Mouse (Mus musculus): Measurements from ENCODE around the gene Atp6v0a2. TPM values are rescaled to one million over a fixed set of nuclear protein-coding genes. Genes with fewer than 3 reads are reported as not detected.
"Not testable (repeated sequence)": the region's sequence is repeated elsewhere in the genome, so short reads cannot be mapped to it uniquely, and the experiment has no call there.

Atp6v0a2 gene
- polyA plus RNA-seq, 1 experiment from 2014 or later, result 37.3 TPM

DNA sequence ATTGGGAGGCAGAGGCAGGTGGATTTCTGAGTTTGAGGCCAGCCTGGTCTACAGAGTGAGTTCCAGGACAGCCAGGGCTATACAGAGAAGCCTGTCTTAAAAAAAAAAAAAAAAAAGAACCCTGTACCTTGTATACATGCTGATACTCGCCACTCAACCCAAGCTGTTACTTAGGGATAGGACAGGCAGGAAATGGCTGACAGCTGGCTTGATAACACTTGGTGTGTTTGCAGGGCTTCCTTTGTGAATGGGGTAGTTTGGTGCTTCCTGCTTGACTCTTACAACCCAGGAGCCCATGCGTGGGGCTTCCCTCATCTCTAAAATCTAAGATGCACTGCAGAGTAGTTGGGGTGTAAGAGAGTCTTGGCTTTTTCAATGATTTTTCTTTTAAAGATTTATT is 5.0 kb downstream of the Atp6v0a2 start:
- Histone ChIP-seq H3K9ac (no peak overlapping the region), H3K4me3 (replicated peaks; ENCODE audit: low read length) (no peak overlapping the region), H3K36me3 (replicated peaks; ENCODE audit: control insufficient read depth, insufficient read depth) (peaks cover 52% of the 10 kb centered on the region), H3K4me2 (replicated peaks) (no peak overlapping the region), H3K9me3 (ENCODE audit: control insufficient read depth, low read length) (no peaks in the 10 kb centered on the region), H3K4me1 (replicated peaks; ENCODE audit: control insufficient read depth, insufficient read depth, low read length) (peaks cover 9% of the 10 kb centered on the region), H3K27me3 (ENCODE audit: control insufficient read depth, insufficient read depth, low read length) (no peaks in the 10 kb centered on the region), H3K27ac (no peak overlapping the region)
- 84% methylated on average over 2 of the region's 2 CpGs for WGBS
- ATAC-seq (ENCODE audit: low FRiP score) (no peak), DNase-seq (ENCODE audit: low spot score) (no peak)

DNA sequence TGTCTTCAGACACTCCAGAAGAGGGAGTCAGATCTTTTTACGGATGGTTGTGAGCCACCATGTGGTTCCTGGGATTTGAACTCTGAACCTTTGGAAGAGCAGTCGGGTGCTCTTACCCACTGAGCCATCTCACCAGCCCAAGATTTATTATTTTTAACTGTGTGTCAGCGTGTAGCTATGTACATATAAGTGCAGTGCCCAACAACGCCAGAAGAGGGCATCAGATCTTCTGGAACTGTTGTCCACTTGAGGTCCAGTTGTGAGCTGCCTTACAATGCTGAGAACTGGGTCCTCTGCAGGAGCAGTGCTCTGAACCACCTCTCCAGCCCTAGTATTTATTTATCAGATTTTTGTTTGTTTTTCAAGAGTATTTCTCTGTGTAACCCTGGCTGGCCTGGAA is 6.7 kb downstream of the Atp6v0a2 start:
- not testable (repeated sequence) for H3K9me3 ChIP-seq (ENCODE audit: control insufficient read depth, low read length); DNase-seq (ENCODE audit: low spot score); ATAC-seq (ENCODE audit: low FRiP score); H3K4me1 ChIP-seq (replicated peaks; ENCODE audit: control insufficient read depth, insufficient read depth, low read length); H3K9ac ChIP-seq; H3K4me2 ChIP-seq (replicated peaks); H3K4me3 ChIP-seq (replicated peaks; ENCODE audit: low read length); H3K27me3 ChIP-seq (ENCODE audit: control insufficient read depth, insufficient read depth, low read length); H3K27ac ChIP-seq
- 84% methylated on average over 4 of the region's 4 CpGs for WGBS
- H3K36me3 ChIP-seq (replicated peaks; ENCODE audit: control insufficient read depth, insufficient read depth), result peaks cover 68% of the 10 kb centered on the region

DNA sequence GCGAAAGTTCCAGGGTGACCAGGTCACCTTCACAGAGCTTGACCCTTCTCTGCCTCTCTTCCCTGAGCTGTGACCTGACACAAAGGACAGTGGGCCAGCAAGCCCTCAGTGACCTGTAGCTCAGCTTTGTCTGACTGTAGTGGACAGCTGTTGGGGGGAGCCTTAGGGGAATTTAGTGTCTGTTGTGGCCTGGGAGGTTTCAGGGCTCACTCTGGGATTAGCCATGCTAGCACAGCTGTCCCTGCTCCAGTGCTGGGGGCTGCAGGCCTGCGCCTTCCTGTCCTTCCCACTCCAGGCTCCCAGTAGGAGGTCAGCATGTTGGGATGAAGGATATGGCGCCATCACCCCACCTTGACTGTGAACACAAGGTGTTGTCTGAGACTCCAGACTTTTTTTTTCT is 7.8 kb downstream of the Atp6v0a2 start:
- Histone ChIP-seq H3K27ac (no peak overlapping the region), H3K9ac (no peak overlapping the region), H3K9me3 (ENCODE audit: control insufficient read depth, low read length) (no peaks in the 10 kb centered on the region), H3K4me2 (replicated peaks) (no peak overlapping the region), H3K4me3 (replicated peaks; ENCODE audit: low read length) (no peak overlapping the region), H3K36me3 (replicated peaks; ENCODE audit: control insufficient read depth, insufficient read depth) (peaks cover 79% of the 10 kb centered on the region), H3K27me3 (ENCODE audit: control insufficient read depth, insufficient read depth, low read length) (no peaks in the 10 kb centered on the region), H3K4me1 (replicated peaks; ENCODE audit: control insufficient read depth, insufficient read depth, low read length) (no peaks in the 10 kb centered on the region)
- WGBS, result 98% methylated on average over 3 of the region's 3 CpGs
- no peak for DNase-seq (ENCODE audit: low spot score)
- no peak for ATAC-seq (ENCODE audit: low FRiP score)

DNA sequence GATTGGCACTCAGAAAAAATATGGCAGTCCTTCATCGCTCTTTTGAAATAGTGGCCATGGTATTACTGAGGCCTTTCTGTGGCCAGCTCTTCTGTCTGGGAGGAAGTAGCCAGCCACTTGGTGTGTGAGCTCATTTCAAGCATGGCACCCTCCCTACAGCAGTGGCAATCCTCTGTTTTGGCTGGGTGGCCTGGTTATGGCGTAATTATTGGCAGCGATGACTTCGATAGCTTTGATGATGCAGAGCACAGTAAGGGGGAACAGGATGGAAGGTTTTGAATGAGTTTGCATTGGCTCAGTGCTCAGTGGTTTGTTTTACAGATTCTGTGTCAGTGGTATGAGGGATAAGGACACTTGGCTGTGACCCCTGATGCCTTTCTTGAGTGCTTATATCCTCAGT is 8.3 kb downstream of the Atp6v0a2 start:
- H3K4me1 ChIP-seq (replicated peaks; ENCODE audit: control insufficient read depth, insufficient read depth, low read length), result no peaks in the 10 kb centered on the region
- H3K27me3 ChIP-seq (ENCODE audit: control insufficient read depth, insufficient read depth, low read length), result no peaks in the 10 kb centered on the region
- WGBS, result 97% methylated on average over 4 of the region's 4 CpGs
- H3K27ac ChIP-seq, result no peak overlapping the region
- no peak for DNase-seq (ENCODE audit: low spot score)
- H3K36me3 ChIP-seq (replicated peaks; ENCODE audit: control insufficient read depth, insufficient read depth), result peaks cover 85% of the 10 kb centered on the region
- no peak for ATAC-seq (ENCODE audit: low FRiP score)
- H3K4me2 ChIP-seq (replicated peaks), result no peak overlapping the region
- H3K9ac ChIP-seq, result no peak overlapping the region
- no peak overlapping the region for H3K4me3 ChIP-seq (replicated peaks; ENCODE audit: low read length)
- H3K9me3 ChIP-seq (ENCODE audit: control insufficient read depth, low read length), result no peaks in the 10 kb centered on the region

DNA sequence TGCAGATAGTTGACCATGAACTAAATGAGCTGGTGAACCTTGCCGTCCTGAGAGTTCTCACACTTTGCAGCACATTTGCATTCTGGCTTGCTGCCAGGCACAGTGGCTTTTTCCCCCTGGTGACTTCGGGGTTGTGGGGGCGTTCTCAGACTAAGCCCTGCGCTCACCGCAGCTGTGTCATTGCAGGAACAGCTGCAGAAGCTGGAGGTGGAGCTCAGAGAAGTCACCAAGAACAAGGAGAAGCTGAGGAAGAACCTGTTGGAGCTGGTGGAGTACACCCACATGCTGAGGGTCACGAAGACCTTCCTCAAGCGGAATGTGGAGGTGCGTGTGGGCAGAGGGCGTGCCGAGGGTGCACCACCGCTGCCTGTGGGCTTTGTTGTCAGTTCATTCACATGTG is 8.9 kb downstream of the Atp6v0a2 start:
- H3K4me3 ChIP-seq (replicated peaks; ENCODE audit: low read length), result no peak overlapping the region
- H3K27me3 ChIP-seq (ENCODE audit: control insufficient read depth, insufficient read depth, low read length), result no peaks in the 10 kb centered on the region
- ATAC-seq (ENCODE audit: low FRiP score) (no peak), DNase-seq (ENCODE audit: low spot score) (no peak)
- no peak overlapping the region for H3K9ac ChIP-seq
- H3K27ac ChIP-seq, result no peak overlapping the region
- 88% methylated on average over 11 of the region's 11 CpGs for WGBS
- H3K4me1 ChIP-seq (replicated peaks; ENCODE audit: control insufficient read depth, insufficient read depth, low read length), result no peaks in the 10 kb centered on the region
- peaks cover 90% of the 10 kb centered on the region for H3K36me3 ChIP-seq (replicated peaks; ENCODE audit: control insufficient read depth, insufficient read depth)
- no peaks in the 10 kb centered on the region for H3K9me3 ChIP-seq (ENCODE audit: control insufficient read depth, low read length)
- no peak overlapping the region for H3K4me2 ChIP-seq (replicated peaks)

DNA sequence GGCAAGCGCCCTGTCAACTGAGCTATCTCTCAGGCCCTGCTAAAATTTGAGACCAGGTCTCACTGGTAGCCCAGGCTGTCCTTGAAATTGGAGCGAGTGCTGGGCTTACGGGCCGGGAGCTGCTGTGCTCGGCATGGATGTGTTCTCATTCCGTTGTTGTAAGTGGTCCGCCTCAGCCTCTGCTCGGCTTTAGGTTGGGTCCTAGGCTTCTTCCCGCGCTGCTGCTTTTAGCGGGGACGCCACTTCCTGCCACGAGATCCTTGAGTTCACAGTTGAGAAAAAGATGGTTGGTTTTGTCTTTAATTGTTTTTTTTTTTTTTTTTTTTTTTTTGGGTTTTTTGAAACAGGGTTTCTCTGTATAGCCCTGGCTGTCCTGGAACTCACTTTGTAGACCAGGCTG is 9.5 kb downstream of the Atp6v0a2 start:
- Histone ChIP-seq H3K27me3 (ENCODE audit: control insufficient read depth, insufficient read depth, low read length) (no peaks in the 10 kb centered on the region), H3K4me2 (replicated peaks) (no peak overlapping the region), H3K4me3 (replicated peaks; ENCODE audit: low read length) (no peak overlapping the region), H3K9me3 (ENCODE audit: control insufficient read depth, low read length) (no peaks in the 10 kb centered on the region), H3K9ac (no peak overlapping the region), H3K4me1 (replicated peaks; ENCODE audit: control insufficient read depth, insufficient read depth, low read length) (no peaks in the 10 kb centered on the region), H3K27ac (no peak overlapping the region), H3K36me3 (replicated peaks; ENCODE audit: control insufficient read depth, insufficient read depth) (peaks cover 95% of the 10 kb centered on the region)
- DNase-seq (ENCODE audit: low spot score), result no peak
- ATAC-seq (ENCODE audit: low FRiP score), result no peak
- 97% methylated on average over 13 of the region's 13 CpGs for WGBS

DNA sequence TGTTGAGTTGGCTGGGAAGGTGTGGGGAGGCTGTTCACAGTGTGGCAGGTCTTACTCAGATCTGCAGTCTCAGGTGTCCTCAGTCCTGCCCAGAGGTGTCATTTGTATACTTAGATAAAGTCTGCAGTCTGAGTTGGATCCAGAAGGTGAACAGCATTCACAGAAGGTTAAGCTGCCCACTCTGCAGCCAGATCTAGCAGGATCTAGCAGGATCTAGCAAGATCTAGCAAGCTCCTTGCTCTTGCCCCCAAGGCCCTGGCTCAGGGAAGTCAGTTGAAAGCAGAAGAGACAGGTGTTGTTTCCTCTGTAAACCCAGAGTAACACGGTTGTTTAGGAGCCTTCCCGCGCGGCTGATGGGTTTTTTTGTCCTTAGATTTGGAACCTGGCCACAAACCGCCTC is 85.4 kb downstream of the Atp6v0a2 start:
- Histone ChIP-seq H3K27ac (no peak overlapping the region), H3K27me3 (ENCODE audit: control insufficient read depth, insufficient read depth, low read length) (no peaks in the 10 kb centered on the region), H3K36me3 (replicated peaks; ENCODE audit: control insufficient read depth, insufficient read depth) (peaks cover 81% of the 10 kb centered on the region), H3K4me3 (replicated peaks; ENCODE audit: low read length) (no peak overlapping the region), H3K9me3 (ENCODE audit: control insufficient read depth, low read length) (no peaks in the 10 kb centered on the region), H3K9ac (no peak overlapping the region), H3K4me1 (replicated peaks; ENCODE audit: control insufficient read depth, insufficient read depth, low read length) (no peaks in the 10 kb centered on the region), H3K4me2 (replicated peaks) (no peak overlapping the region)
- ATAC-seq (ENCODE audit: low FRiP score) (no peak), DNase-seq (ENCODE audit: low spot score) (no peak)
- WGBS, result 97% methylated on average over 5 of the region's 5 CpGs

DNA sequence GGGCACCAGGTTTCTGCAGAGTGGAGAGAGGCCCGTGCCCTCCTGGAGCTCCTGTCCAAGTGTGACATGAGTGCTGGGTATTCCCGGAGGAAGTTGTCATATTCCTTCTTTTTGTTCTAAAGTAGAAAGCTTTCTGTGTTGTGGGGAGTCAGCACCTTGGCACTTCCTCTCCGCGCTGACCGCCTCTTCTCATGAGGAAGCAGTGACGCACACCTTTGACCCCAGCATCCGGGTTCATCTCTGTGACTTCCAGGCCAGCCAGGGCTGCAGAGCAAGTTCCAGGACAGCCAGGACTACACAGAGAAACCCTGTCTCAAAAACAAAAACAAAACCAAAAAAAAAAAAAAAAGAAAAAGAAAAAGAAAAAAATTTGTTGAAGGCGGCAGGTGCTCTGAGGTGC is 86.8 kb downstream of the Atp6v0a2 start:
- Histone ChIP-seq H3K9me3 (ENCODE audit: control insufficient read depth, low read length) (no peaks in the 10 kb centered on the region), H3K27me3 (ENCODE audit: control insufficient read depth, insufficient read depth, low read length) (no peaks in the 10 kb centered on the region), H3K4me2 (replicated peaks) (no peak overlapping the region), H3K27ac (no peak overlapping the region), H3K36me3 (replicated peaks; ENCODE audit: control insufficient read depth, insufficient read depth) (peaks cover 95% of the 10 kb centered on the region), H3K9ac (no peak overlapping the region), H3K4me1 (replicated peaks; ENCODE audit: control insufficient read depth, insufficient read depth, low read length) (no peaks in the 10 kb centered on the region), H3K4me3 (replicated peaks; ENCODE audit: low read length) (no peak overlapping the region)
- whole genome bisulfite sequencing, result 91% methylated on average over 8 of the region's 8 CpGs
- no peak for DNase-seq (ENCODE audit: low spot score)
- ATAC-seq (ENCODE audit: low FRiP score), result no peak

DNA sequence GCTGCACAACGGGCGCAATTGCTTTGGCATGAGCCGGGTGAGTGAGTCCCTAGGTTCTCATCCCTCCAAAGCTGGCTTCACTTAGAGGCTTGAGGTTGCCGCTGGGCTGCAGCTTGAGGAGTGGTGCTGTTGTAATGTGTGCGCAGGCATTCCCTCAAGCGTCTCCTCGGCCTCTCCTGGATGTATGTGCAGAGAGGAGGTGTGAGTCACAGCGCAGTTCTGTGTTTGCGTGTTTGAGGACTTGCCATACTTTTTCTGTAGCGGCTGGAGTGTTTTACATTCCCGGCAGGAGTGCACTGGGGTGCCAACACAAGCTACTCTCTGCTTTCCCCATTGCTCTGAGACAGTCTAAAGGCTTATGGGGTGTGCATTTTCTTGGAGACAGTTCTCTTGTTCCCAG is 89.6 kb downstream of the Atp6v0a2 start:
- no peak for ATAC-seq (ENCODE audit: low FRiP score)
- Histone ChIP-seq H3K9ac (no peak overlapping the region), H3K9me3 (ENCODE audit: control insufficient read depth, low read length) (no peaks in the 10 kb centered on the region), H3K4me3 (replicated peaks; ENCODE audit: low read length) (no peak overlapping the region), H3K27ac (no peak overlapping the region), H3K4me1 (replicated peaks; ENCODE audit: control insufficient read depth, insufficient read depth, low read length) (no peaks in the 10 kb centered on the region), H3K4me2 (replicated peaks) (no peak overlapping the region), H3K27me3 (ENCODE audit: control insufficient read depth, insufficient read depth, low read length) (no peaks in the 10 kb centered on the region), H3K36me3 (replicated peaks; ENCODE audit: control insufficient read depth, insufficient read depth) (peaks cover 97% of the 10 kb centered on the region)
- 96% methylated on average over 11 of the region's 11 CpGs for WGBS
- DNase-seq (ENCODE audit: low spot score), result no peak

DNA sequence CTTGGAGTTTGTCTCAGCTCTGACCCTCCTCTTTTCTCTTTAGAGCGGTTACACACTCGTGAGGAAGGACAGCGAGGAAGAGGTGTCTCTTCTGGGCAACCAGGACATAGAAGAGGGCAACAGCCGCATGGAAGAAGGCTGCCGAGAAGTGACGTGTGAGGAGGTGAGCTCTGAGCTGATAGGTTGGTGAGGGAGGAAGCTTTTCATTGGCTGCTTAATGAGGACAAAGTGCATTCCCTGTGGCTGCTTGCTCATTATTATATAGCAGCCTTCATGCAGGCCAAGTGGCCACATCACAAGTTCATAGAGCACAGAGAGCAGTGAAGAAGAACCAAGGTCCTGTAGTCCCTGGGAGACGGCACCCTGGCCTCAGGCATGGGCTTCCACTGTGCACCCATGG is 90.0 kb downstream of the Atp6v0a2 start:
- Histone ChIP-seq H3K4me2 (replicated peaks) (no peak overlapping the region), H3K4me1 (replicated peaks; ENCODE audit: control insufficient read depth, insufficient read depth, low read length) (no peaks in the 10 kb centered on the region), H3K27me3 (ENCODE audit: control insufficient read depth, insufficient read depth, low read length) (no peaks in the 10 kb centered on the region), H3K9ac (no peak overlapping the region), H3K4me3 (replicated peaks; ENCODE audit: low read length) (no peak overlapping the region), H3K9me3 (ENCODE audit: control insufficient read depth, low read length) (no peaks in the 10 kb centered on the region), H3K27ac (no peak overlapping the region), H3K36me3 (replicated peaks; ENCODE audit: control insufficient read depth, insufficient read depth) (peaks cover 97% of the 10 kb centered on the region)
- ATAC-seq (ENCODE audit: low FRiP score) (no peak), DNase-seq (ENCODE audit: low spot score) (no peak)
- WGBS, result 90% methylated on average over 7 of the region's 7 CpGs
